Mouse (Mus musculus) spleen, adult 2 months (tissue): ENCODE measurements around the gene Vamp1. TPM values are rescaled to one million over a fixed set of nuclear protein-coding genes. Genes with fewer than 3 reads are reported as not detected.

Experiments used
- DNase-seq, 2 experiments: peaks; one replicate each; pipeline versions ENCODE4 v3.0.0 to v3.0.0-alpha.2; 2012 to 2021; ENCODE audit warnings: low spot score in 2 of 2, low read depth in 1 of 2
- H3K27ac ChIP-seq: fragments of 200-500 bp; 2 replicates; pipeline ENCODE4 v1.5.1; 2012; ENCODE audit warnings: low read length, inconsistent platforms; ENCODE audit not compliant: insufficient read depth
- H3K27me3 ChIP-seq: fragments of 200-500 bp; 2 replicates; pipeline ENCODE4 v1.6.1; 2012; ENCODE audit warnings: mild to moderate bottlenecking, moderate library complexity, low read length, inconsistent platforms; ENCODE audit not compliant: control insufficient read depth, insufficient read depth
- H3K36me3 ChIP-seq: fragments of 200-500 bp; 2 replicates; pipeline ENCODE4 v1.6.1; 2012; ENCODE audit warnings: mild to moderate bottlenecking, low read length, inconsistent platforms; ENCODE audit not compliant: control insufficient read depth, insufficient read depth
- H3K4me1 ChIP-seq: fragments of 200-500 bp; 2 replicates; pipeline ENCODE4 v1.6.1; 2011; ENCODE audit warnings: inconsistent platforms; ENCODE audit not compliant: control insufficient read depth, insufficient read depth, insufficient read length
- H3K4me3 ChIP-seq: fragments of 200-500 bp; 2 replicates; pipeline ENCODE4 v1.5.1; 2011; ENCODE audit warnings: mild to moderate bottlenecking, inconsistent platforms; ENCODE audit not compliant: insufficient read depth, insufficient read length; ENCODE audit errors: extremely low read depth
- CTCF ChIP-seq: fragments of 200-500 bp; IDR thresholded peaks from 2 replicates; pipeline ENCODE4 v1.5.1; 2011; ENCODE audit warnings: mild to moderate bottlenecking, inconsistent platforms; ENCODE audit not compliant: insufficient read depth, insufficient read length, insufficient replicate concordance; ENCODE audit errors: extremely low read depth
- POLR2A ChIP-seq: fragments of 200-500 bp; IDR thresholded peaks from 2 replicates; pipeline ENCODE4 v1.6.1; 2011; ENCODE audit warnings: low read depth, low read length, inconsistent platforms
- WGBS: fragments of 180-500 bp; shearing (Covaris S2); methylation state at CpG from one replicate; pipeline ENCODE4 v1.1.7; 2018; 5-methylcytosine and 5-hydroxymethylcytosine counted together
- polyA plus RNA-seq: library from polyadenylated mRNA; depleted of rRNA; stranded (reverse); fragments of >200 nt; gene quantifications from 2 replicates; pipeline ENCODE4 v1.2.3, GENCODE M21; 2012; rRNA removed

Gene Vamp1
- 41.7 and 46.8 TPM in 2 replicates for polyA plus RNA-seq

DNA sequence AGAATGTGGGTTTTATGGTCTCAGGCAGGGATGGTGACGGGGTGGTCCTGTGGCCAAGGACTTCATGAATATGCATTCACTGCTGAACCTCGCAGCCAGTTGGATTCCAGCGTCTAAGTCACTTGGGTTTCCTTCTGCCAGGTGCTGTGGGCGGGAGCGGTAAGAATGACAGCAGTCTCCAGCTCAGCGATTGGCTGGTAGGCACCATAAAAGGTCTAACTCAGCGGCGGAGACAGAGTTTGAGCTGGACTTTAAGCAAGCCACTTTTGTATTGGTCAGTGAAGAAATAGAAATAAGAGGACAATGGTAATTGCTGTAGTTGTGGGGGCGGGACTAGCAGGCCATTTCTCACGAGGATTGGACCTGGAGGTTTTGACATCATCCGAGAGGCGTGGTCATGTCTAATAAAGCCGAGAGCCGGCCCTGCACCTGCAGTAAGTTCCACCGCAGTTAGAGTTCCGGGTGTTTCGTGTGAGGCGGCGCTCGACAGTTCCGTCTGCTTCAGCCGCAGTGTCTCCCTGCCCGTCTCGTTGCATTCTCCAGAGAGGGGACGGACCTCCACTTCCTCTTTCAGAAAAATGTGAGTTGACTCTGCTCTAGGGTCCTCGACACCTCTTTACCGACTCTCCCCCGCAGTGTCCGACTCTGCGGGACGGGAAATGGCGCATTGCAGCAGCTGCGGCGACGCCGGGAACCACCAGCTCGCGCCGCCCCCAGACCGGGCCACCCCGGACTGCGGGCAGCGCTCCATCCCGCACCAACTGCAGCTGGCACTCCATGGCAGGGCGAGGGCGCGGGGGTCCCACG, at the start of gene Vamp1:
TSS of gene Vamp1 (plus strand) at position 404 of the 807 bp plus-strand sequence.
- whole genome bisulfite sequencing: 1% methylated on average over 48 of the region's 48 CpGs
- peak; percentile 94 to 98 for DNase-seq
- Histone ChIP-seq H3K27me3 (no peaks in the 10 kb centered on the region), H3K27ac (peak within 1 kb of the TSS; percentile 97), H3K36me3 (peaks cover 12% of the 10 kb centered on the region), H3K4me1 (peaks cover 8% of the 10 kb centered on the region; the same call in 1 of the 2 replicates), H3K4me3 (peak within 1 kb of the TSS; percentile 85)
- TF ChIP-seq CTCF: no peak
- TF ChIP-seq POLR2A: peak; percentile 94

DNA sequence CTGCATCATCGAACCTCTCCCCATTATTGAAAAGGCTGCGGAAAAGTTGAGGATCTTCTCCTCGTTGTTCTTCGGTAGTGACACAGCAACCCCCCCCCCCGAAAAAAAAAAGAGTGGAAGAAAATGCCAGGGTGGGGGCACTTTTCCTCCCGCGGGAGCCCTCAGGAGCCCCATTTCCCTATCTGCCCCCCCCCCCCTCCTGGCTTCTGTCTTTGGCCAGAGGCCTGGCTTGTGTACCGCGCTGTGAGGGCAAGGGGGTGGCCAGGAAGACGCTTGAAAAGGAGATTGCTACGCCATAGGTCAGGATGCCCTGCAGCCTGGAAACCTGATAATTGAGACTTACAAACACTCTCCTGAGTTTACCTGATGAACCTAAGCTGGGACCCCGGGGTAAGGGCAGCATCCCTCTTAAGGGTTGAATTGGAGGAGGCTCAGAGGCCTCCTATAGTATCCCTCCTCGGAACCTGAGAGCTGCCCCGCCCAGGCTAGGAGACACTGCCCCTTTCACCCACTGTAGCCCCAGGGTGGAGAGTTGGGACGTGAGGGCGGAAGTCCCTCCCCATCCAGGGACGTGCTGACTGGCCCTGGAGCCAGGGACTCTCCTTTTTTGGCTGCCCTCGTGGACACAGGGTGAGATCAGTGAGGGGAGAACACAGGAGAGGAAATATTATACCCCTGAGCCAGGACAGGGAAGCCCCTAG, 49.1 kb upstream of the Vamp1 start, which contains the start of gene Gapdh:
TSS of gene Gapdh (minus strand) at position 417 of the 701 bp plus-strand sequence.
- H3K27ac ChIP-seq: peak within 1 kb of the TSS; percentile 67
- no peak for DNase-seq
- TF ChIP-seq POLR2A (no peak), CTCF (no peak)
- no peaks in the 10 kb centered on the region for H3K27me3 ChIP-seq
- H3K36me3 ChIP-seq: peaks cover 13% of the 10 kb centered on the region
- WGBS: 6% methylated on average over 18 of the region's 18 CpGs
- peaks cover 10% of the 10 kb centered on the region; the same call in 1 of the 2 replicates for H3K4me1 ChIP-seq
- peak within 1 kb of the TSS; percentile 87 for H3K4me3 ChIP-seq

DNA sequence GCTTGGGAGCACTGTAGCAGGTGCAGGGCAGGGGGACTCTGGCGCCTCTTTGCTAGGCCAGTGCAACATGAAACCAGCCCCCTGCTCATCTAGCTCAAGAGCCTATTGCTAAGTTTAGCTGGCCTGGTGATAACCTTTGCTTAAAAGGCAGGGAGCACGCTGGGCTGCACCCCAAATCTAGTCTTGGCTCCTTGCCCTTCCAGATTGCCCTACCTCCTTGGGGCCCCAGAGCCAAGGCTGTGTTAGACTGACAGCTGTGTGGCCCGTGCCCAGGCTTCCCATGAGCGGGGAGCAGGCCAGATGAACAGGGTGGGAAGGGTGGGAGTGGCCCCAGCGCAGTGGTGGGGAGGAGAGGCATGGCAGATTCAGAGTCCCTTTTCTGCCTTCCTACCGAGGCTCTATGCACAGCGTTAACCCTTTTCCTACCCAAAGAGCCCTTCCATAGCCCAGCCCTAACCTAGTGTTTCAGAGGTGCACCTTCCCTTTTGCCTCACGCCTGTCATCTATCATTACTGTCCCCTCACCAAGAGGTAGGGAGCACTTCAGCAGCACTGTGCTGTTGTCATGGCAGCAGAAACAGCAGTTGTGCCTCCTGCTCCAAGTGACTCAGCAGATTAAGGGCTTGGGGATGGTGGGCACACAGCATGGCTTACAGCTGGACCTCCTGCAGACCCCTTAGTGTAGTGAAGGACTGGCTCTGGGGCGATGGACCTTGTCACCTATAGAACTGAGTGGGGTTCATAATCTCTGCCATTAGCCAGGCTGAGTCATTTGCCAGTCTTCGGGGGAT, 48.3 kb upstream of the Vamp1 start:
- WGBS: 58% methylated on average over 10 of the region's 10 CpGs
- no peak overlapping the region for H3K4me3 ChIP-seq
- no peak for TF ChIP-seq POLR2A
- no peak for TF ChIP-seq CTCF
- DNase-seq: no peak
- H3K4me1 ChIP-seq: peaks cover 10% of the 10 kb centered on the region; the same call in 1 of the 2 replicates
- H3K36me3 ChIP-seq: peaks cover 10% of the 10 kb centered on the region
- no peaks in the 10 kb centered on the region for H3K27me3 ChIP-seq
- no peak overlapping the region for H3K27ac ChIP-seq

DNA sequence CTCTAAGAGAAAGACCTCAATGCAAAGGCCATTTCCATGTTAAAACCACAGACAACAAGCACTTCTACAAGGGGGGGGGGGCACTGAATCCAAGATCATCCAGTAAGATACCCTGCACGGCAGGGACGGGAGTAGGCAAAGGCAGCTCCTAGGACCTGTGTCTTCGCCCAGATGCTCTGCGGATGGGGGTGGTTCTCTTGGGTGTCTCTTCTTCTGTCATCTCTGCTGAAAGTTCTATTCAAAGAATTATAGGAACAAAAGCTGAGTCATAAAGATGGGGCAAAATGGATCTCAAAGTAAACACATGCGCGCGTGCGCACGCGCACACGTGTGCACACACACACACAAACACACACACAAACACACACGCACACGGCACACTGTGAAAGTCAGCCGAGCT, 47.3 kb upstream of the Vamp1 start:
- Histone ChIP-seq H3K27me3 (no peaks in the 10 kb centered on the region), H3K36me3 (peaks cover 12% of the 10 kb centered on the region), H3K27ac (no peak overlapping the region), H3K4me1 (peaks cover 10% of the 10 kb centered on the region; the same call in 1 of the 2 replicates), H3K4me3 (no peak overlapping the region)
- no peak for DNase-seq
- 96% methylated on average over 14 of the region's 14 CpGs for WGBS
- TF ChIP-seq POLR2A (no peak), CTCF (no peak)

DNA sequence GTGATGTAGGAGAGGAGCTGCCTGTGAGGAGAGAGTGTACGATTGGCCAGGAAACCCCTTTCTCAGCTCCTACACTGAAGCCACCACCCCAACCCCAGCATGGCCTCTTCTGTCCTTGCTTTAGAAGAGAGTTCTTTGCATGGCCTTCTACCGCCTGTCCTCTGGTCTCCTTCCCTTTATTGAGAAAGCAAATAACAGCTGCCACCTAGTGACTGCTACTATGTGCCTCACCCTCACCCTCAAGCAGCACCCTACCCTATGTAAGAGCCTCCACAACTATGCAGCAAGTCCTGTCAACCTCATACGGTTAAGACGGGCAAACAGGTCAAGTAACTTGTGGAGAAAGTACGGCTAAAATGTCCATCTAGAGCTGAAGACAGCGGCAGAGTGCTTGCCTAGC, 45.2 kb upstream of the Vamp1 start:
- no peaks in the 10 kb centered on the region; the same call in 1 of the 2 replicates for H3K4me1 ChIP-seq
- no peak for DNase-seq
- TF ChIP-seq POLR2A (no peak), CTCF (no peak)
- no peak overlapping the region for H3K4me3 ChIP-seq
- peaks cover 17% of the 10 kb centered on the region for H3K36me3 ChIP-seq
- no peaks in the 10 kb centered on the region for H3K27me3 ChIP-seq
- WGBS: 87% methylated on average over 6 of the region's 6 CpGs
- no peak overlapping the region for H3K27ac ChIP-seq

DNA sequence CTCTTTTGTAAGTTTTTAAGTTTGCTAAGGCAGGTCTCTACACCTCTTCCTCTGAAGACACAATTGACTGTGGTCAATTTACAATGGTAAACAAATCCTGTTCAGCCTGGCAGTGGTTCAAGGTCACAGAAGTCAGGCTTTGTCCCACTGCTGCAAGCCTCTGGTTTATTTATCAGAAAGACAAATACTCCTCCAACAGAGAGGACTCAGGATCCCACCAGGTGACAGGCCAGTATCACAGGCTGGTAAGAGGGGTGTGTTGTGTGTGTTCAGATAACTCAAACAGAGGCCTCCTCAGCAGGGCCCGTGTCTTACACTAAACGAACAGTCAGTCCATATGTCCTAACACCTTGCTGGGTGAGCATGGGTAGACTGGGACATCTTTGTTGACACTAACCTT, 42.9 kb upstream of the Vamp1 start:
- H3K36me3 ChIP-seq: peaks cover 28% of the 10 kb centered on the region
- no peak overlapping the region for H3K27ac ChIP-seq

More for the DNA sequence above, 42.9 kb upstream of the Vamp1 start:
- WGBS: 100% methylated on average over 2 of the region's 2 CpGs
- H3K4me3 ChIP-seq: no peak overlapping the region
- no peaks in the 10 kb centered on the region for H3K27me3 ChIP-seq
- TF ChIP-seq POLR2A (no peak), CTCF (no peak)
- DNase-seq: no peak
- no peaks in the 10 kb centered on the region for H3K4me1 ChIP-seq
